Mouse (Mus musculus) right cerebral cortex, postnatal 14 days (tissue): ENCODE results near the gene Carhsp1.
A peak's percentile ranks its signal among the peaks of the same experiment; 100 is the strongest.

ENCODE experiments used
- DNase-seq: peaks from one replicate; pipeline ENCODE4 v3.0.0; 2022

The Carhsp1 gene

DNA sequence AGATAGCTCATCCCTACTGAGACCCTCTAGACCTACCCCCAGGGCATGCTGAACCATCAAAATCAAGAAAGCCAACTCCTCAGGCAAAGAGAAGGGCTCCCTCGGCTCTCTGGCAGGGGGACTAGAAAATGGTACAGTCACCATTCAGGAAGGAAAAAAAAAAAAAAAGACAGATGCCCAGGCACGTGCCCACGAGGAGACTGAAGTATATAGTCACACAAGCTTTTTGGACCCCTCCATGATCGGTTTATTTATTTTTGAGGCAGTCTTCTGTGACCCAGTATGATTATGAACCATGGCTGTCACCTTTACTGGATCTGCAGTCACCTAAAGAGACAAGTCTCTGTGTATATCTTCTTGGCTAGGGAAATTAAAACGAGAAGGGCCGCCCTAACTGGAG lies 1.4 kb upstream of the Carhsp1 start:
- no peak for DNase-seq

DNA sequence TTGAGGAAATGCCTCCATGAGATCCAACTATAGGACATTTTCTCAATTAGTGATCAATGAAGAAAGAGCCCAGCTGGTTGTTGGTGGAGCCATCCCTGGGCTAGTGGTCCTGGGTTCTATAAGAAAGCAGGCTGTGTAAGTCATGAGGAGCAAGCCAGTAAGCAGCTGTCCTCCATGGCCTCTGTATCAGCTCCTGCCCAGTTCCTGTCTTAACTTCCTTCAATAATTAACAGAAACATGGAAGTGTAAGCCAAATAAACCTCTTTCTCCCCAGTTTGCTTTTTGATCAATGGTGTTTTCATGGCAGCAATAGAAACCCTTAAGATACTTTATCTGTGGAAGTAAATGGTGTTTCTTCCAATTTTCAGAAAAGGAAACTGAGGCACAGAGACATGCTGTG lies 856 bp upstream of the Carhsp1 start:
- no peak for DNase-seq

DNA sequence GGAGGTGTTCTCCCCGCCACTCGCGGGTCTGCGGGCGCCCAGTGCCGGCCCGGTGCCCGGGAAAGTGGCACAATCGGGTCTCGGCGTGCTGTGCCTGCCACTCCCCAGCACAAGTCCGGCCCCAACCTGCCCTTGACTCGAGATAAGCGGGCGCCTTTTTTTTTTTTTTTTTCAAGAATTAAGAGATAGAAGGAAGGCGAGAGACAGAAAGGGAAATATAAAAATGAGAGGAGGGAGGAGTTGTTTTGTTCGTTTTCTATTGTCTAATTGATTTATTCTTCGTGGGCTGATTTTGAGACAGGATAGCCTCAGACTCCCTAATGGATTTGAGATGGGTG lies 364 bp upstream of the Carhsp1 start:
- DNase-seq, result no peak

DNA sequence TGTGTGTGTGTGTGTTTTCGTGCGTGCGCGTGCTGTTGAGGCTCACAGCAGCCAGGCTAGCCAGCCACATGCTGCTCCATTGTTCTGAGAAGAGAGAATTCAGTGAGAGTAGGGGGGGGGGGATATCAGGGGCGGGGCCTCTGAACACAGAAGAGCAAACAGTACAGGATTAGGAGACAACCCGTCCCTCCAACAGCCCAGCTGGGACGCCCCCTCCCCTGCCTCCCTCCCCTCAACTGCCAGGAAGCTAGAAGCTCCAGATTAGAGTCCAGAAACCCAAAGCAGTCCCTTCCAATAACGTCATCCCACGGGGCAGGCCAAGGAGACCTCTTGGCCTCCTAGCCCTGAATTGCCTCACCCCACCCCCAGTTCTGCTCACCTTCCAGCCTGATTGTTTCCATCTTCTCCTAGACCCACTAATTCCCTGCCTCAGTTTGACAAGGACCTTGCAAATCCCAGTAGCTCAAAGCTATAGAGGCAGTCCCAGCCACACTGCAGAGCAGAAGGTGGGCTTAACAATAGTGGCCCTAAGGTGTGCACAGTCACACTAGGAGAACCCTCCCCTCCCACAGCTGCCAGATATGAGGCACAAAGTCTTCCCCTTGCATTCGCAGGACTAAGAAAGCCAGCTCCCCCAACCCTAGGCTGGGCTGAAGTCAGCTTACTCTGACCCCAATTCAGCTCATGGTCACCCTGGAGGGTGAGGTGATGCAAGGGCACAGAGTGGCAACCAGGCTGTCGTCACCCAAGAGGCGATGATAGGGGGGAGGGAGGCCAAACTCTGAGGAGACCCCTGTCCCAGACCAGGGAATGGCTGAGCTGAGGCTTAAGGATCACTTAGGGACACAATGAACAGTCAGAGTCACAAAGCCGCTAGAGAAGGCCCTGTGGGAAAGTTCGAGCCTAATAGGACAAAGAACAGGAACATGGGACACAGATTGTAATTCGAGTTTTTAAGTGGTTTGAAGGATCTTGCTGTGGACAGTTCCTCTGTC lies 1.6 kb downstream of the Carhsp1 start:
- no peak for DNase-seq

DNA sequence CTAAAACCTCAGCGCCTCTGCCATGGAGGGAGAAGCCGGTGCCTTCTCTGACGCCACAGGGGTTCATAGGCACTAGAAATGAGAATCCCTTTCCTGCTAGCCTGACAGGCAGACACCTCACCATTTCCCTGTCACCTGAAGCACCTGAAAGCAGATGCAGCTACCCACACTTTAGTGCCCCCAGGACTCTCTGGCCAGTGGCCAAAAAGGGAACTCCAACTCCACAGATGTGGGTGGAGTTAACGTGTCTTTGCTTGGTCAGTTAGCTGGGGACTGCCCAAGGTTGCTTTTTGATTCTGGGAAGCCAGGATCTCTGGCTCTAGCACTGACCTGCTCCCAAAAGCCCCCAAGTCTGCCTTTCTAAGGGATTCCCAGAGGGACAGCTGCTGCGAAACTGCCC lies 2.5 kb downstream of the Carhsp1 start:
- DNase-seq, result no peak

DNA sequence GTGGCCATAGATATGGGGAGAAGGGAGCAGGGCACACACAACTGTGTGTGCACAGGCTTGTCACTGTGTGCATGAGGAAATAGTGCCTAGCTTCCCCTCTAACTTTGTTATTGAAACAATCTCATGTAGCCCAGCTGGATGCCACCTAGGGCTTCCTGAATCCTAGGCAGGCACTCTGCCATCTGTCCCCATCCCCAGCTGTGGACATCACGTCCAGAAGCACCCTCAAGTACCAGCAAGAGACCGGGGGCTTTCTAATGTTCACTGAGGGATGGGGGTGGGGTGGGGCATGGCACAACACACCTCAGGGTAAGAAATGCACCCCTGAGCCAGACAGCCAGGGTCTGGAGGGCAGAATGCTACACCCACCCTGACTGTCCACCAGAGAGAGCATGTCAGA lies 3.6 kb downstream of the Carhsp1 start:
- no peak for DNase-seq

DNA sequence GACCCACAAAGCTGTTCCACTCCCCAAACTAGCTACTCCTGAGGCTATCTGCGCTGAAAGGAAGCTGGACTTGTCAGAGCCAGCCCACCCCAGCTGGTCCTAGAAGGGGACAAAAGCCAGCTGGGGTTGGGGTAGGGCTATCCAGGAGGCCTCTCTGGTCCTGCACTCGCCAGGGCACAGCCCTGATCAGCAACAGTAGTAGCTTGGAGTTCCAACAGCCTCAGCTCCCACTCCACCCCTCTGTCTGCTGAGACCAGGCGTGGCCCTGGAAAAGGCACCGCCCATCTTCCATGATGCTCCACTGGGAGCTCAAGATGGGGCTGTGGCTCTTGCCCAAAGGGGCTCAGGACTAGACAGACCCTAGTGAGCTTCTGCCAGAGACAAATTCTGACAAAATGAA lies 4.1 kb downstream of the Carhsp1 start:
- no peak for DNase-seq

DNA sequence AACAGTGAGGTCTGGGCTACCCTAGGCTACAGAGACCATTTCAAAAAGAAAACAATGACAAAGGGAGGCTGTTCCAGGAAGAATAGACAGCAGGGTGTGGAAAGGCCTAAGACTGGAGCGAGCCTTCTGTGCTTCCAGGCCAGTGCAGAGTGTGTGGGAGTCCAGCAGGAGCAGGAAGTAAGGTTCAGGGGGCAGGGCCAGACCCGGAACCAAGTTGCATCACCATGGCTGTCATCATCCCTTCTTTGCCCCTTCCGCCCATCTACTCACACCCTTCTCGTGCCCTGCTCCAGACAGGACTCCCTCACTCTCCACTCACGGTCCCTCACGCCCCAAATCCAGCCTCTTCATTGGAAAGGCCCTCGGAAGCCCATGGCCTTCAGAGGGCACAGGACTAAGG lies 4.7 kb downstream of the Carhsp1 start:
- no peak for DNase-seq

DNA sequence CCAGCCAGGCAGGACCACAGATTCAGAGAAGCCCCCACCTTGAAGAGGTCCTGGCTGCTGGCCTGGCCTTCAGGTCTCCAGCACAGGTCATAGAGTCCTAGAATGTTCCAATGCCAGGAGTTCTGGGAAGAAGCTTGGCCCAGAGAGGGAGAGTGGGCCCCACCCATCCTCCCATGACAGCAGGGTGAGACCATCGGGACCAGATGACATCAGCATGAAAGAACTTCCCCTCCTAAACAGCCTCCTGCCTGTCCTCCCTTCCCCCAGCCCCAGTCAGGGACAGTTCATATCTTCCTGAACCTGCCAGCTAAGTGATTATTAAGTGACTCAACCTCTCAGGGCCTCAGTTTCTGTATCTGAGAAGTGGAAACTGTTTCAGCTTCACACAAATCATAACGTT lies 5.5 kb downstream of the Carhsp1 start:
- DNase-seq, result no peak

DNA sequence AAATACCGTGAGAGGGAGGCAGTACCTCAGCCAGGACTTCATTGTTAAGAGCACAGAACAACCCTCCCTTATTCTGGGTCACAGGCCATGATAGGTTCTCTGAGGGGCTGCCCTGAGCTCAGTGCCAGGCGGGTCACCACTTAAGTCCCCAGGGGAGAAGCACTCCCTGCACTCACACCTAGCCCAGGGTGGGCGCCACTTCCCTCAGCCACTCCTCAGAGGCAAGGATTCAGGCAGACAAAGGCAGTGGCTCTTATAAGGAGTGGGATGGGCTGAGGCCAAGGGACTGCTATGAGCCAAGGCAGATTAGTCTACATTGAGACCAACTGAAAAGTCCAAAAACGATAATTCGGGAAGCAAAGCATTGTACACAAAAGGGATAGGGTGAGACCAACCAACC lies 6.6 kb downstream of the Carhsp1 start:
- DNase-seq, result no peak

DNA sequence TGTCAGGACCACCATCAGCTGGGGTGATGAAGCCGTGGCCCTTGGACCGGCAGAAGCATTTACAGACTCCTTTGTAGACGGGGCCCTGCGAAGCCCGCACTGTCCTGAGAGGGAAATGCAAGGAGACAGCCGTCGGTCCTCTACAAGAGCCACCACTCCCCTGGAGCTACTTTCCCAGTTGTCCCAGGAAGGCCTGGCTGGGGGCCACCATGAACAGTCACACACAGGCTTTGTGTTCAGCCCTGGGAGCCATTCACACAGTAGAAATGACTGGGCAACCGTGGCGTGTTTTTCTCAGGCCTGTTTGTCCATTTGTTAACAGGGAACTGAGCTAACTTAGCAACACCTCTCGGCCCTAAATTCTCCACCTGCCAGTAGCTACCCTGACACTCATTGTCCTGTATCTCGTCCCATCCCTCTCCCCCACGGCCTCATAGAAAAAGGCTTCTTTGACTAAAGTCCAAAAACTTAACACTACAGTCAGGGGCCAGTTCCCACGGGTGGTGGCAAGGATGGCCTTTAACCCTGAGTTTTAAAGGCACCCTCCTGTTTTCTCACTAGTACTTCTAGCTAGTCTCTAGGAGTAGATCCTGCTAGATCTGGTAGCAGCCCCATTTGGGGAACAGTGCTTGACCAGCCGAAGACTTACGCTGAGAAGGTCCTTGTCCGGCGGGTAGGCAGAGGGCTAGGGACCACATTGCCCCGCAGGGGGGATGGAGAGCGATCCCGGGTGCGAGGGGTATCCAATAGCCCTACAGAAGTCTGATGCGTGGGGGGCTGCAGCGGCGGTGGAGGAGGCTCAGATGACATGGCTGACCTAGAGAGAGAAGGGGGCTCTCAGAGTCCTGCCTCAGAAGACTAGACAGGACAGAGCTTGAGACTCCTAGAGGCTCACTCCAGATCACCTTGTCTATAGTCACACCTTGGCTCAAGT lies 8.1 kb downstream of the Carhsp1 start:
- peak; percentile 28 for DNase-seq

DNA sequence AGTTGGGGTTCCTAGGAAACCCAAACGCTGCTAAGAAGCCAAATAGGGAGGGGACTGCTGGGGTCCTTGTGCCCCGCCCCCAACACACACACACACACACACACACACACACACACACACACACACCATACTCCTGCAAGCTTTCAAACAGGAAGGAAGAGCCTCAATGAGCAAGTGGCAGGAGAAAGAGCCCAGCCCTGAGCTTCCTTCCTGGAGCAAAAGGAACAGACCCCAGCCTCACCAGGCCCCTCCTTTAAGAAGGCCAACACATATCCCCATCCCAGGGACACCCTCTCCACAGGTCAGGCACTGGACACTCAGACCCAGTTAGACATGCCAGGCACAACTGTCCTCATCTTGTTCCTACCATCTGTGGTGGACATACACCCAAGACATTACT lies 8.9 kb downstream of the Carhsp1 start:
- DNase-seq, result no peak

DNA sequence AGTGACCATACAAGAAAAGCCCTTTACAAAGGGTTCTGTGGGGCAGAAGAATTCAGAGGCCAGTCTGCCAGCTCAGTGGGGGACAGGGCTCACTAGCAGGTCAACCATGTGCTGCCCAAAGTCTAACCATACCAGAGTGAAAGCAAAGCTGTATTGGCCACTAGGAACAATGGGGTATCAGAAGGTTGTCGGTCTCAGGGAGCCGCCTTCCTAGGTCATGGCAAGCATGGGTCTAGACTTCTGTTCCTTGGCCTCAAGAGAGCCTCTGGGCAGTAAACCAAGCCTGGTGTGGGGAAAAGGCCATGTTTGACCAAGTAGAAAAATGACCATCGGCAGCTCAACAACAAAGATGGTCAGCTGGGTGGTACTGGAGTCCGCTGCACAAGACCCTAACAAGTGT lies 13.2 kb downstream of the Carhsp1 start:
- no peak for DNase-seq

DNA sequence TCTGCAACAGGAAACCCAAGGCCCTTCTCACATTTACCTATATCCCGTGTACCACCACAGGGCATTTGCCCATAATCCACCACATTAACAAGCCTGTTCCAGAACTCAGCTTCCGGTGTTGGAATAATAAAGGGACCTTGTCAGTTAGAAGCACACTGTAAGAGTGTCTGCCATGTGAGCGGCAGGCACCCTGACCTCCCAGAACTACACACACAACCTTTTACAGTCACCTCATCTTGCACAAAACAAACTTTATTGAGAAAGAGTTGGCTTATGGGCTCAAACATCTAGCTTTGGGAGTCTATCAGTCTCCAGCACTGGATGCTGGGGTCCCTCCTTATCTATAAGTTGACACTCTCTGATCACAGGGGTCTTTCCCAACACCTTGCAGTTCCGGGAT lies 13.6 kb downstream of the Carhsp1 start:
- DNase-seq, result no peak

DNA sequence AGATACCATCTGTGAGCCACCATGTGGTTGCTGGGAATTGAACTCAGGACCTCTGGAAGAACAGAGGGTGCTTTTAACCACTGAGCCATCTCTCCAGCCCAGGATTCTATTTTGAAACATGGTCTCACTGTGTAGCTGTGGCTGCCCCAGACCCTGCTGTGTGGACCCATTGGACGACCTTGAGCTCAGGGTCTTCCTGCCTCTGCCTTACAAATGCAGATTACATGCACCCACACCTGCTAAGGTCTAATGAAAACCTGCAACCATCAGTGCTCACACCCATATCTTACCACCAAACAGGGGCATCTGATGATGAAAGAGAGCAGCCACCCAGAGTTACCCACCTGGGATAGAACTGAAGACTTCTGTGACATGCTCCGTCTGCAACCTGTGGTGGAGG lies 15.7 kb downstream of the Carhsp1 start:
- DNase-seq, result no peak

DNA sequence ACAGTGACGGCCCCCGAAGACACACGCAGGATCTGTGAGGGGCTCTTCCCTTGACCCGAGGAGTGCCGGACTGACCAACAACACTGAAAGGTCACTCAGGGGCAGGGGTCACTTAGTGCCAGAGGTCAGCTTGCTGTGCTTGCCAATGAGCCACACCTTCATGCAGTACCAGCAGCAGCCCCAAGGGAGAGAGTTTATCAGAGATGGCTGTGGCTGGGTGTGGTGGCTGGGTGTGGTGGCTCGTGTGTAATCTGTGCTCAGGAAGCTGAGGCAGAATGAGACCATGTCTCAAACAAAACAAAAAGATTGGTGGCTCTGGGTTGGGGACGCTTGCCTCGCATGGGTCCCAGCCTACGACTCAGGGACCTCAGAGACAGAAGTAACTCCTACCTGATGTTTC lies 16.4 kb downstream of the Carhsp1 start:
- no peak for DNase-seq

DNA sequence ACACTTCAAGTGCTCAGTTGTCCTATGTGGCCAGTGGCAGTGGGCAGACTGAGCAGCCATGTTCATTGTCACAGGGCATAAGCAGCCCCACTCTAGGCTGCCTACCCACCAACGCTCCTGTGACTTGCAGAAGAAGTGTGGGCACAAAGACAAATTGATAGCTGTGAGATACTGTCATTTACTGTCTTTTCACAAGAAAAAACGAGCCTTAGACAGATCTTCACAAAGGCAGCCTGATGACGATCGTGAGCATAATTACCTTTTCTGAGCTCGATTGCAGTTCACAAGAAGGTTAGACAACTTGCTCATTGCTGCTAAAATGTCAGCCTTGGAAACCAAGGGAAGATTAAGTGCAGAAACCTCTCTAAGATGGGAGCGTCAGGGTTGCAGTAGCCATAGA lies 16.8 kb downstream of the Carhsp1 start:
- no peak for DNase-seq

DNA sequence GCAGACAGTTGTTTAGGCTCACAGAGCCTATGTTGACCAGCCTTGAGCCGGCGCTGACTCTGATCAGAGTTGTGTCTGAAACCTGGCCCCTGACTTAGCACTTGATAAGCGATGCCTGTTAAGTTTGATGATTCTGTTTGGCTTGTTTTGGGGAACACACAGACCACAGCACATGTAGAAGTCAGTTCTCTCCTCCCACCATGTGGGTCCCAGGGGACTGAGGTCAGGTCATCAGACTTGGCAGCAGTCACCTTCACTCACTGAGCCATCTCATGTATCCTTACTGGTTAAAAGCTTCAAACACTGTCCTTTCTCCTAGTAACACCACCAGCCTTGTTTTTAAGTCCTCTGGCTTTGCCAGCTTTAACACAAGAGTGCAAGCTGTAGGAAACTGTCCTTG lies 21.9 kb downstream of the Carhsp1 start:
- no peak for DNase-seq

DNA sequence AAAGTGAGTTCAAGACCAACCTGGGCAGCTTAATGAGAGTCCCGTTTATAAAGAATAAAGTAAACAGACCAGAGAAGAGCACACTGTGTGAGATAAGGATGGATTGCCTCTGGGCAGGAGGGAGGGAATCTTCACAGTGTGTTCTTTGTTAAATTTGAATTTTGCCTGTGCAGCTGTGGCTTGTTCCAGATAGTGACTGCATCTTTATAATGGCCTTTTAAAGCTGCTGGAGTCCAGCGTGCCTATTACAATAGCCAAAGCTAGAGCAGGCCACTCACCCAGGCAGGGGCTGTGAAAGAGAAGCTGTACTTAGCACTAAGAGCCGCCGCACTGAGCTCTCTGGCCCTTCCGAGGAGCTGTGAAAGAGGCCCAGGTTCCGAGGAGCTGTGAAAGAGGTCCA lies 26.4 kb downstream of the Carhsp1 start:
- DNase-seq, result no peak

DNA sequence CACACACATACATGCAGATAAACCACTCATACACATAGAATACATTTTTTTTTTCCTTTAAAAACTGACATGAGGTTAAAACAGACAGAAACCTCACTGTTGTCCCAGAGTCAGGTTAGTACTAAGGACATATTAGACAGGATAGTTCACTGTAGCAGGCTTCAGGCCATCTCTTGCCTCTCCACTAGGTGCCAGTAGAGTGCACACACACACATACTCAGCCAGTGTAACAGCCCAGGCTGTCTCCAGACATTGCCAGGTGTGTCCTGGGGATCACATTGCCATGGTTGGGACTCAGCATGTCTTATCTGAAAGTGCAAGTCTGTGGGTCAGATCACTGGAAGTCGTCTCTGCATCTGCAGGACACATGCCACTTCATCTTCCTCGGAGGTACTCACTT lies 28.1 kb downstream of the Carhsp1 start:
- DNase-seq, result no peak

DNA sequence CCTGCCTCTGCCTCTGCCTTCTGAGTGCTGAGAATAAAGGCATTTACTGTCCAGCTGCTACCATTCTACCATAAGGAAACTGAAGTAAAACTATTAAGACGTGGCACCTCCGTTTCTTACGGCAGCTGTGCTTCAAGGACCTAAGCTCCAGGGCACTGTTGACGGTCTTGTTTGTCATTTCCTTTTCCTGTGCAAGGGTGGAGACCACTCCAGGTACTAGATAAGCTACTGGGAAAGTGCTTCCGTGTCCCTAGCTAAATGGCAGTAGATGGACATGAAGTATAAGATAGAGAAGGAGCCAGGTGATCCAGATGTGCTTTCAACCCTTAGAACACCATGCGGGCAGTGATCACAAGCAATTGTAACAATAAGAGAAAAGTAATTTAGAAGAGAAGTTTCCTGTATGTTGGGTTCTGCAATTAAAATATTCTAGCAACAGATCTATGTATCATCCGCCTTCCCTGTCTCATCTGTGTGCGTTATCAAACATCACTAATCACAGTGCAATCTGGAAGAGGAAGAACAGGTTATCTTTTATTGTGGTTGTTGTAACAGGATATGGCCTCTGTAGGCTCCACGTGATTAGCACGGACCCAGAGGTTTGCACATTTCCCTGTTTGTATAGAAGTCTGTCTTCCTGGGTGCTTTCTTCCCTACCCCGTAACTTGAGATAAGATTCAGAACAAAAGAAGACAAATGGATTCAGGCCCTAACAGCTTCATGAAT lies 32.3 kb downstream of the Carhsp1 start:
- no peak for DNase-seq

DNA sequence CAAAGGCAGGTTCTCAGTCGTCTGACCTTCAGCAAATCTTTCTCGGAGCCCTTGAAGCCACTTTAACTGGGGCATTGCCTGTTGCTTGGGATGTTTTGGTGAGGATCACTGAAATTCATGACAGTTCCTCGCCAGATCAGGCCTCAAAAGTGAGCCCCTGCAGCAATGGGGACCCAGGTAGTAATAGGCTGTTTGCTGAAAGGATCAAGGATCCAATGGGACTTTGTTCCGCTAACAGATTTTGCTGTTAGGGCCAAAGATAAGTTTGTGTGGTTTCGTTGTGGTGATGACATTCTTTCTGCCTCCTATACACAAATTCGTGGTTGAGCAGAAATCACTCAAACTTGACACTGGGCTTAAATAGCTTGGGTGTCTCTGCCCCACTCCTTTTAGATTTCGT lies 33.8 kb downstream of the Carhsp1 start:
- DNase-seq, result no peak
